Mouse (Mus musculus) retina, adult 2 months (tissue): Measurements from ENCODE around the gene Inava.

ENCODE experiments used
- DNase-seq: peaks from one replicate; pipeline ENCODE4 v3.0.0-alpha.2; 2012; ENCODE audit warnings: low read depth, low spot score

The Inava gene

DNA sequence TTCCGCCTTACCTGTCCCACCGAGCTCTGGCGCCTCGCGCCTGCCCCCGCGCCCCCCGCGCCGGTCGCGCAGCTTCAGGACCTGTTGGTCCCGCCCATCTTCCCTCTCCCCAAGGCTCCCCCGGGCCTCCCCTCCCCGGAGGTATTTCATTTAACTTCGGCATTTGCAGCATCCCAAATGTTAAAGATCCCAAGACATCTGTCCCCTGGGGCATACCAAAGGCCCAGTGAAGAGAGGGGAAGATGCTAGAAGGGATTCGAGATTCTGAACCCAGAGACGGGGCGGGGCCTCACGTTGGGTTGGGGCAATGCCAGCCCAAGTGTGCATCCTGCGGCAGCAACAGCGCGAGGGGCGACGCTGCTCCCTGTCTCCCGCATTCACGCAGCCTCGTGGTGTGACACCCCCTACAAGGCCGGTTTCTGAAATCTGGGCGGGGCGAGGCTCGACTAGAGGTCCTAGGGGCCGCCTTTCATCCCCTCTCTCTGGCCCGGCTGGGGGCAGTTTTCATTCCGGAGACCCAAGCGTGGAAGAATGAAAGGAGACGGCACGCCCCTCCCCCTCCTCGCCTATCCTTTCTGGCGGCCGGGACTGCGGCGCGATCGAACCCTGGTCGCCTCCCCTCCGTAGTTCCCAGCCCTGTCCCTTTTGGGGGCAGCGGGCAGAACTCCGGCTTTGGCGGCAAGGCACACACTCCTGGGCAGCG, at the start of gene Inava:
Gene Inava, minus strand, starts transcription at position 373 of the 703 bp plus-strand sequence.
- DNase-seq, result no peak

DNA sequence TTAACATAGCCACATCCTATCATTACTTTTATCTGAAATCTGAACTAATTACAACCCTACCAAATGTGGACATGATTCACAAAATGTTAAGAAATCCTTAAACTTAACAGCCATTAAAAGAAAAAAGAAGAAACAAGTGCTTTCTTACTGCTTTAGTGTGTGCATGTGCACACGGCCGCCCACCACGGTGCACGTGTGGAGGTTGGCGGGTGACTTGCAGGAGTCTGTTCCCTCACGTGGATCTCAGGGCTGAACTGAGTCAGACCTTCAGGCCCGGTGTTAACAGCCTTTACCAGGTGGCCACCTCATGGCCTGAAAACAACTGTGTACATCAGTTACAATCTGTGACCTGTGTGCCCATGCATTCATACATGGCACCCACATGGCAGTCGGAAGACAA, 43.3 kb upstream of the Inava start:
- no peak for DNase-seq

DNA sequence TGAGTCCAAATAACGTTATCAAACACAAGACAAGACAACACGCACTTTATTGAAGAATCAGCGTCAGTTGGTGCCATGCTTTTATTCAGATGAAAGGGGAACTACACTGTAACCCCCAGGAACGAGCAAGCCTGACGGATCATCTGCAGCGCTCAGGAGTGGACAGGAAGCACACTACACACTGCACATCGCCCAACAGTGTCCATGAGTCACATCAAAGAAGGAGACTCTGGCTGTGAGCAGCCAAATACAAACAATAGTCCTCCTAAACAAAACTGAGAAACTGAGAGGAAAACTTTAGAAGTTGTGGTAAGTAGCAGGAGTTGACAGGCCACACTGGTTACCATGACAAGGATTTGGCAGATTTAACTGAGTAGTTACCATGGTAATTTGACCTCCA, 34.2 kb upstream of the Inava start:
- DNase-seq, result no peak

DNA sequence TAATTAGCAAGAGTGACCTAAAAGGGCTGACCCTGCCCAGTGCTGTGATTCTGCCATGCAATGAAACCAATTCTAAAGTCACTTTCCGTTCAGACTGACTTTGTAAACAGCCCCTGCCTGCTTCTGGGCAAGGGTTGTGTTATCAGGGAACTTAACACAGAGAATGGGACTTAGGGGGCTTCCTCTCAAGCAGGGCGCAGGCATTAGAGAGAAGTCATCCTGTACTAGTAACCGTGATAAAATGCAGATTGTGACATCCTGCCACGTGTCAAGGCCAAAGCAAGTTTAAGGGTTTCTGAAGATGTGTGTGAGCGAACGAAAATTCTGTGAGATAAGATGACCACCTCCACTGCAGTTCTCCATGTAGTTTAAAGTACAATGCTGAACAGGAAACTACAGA, 32.1 kb upstream of the Inava start:
- no peak for DNase-seq

DNA sequence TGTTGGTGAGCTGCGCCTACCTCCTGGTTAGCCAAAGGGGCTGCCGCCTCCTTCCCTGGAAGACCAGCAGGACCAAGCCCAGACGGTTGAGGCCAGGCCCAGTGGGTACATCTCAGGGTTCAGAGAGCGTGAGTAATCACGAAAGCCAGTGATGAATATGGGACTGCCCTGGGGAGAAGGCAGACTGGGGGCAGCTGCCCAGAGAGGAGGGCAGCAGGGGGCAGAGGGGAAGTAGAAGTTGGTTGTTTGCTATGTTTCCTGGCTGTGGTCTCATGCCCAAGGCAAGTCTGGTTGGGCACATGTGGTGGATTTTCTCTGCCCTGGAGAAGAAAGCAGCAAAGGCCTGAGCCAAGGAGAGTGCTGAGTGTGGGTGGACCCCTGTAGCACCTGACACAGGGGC, 29.3 kb upstream of the Inava start:
- DNase-seq, result no peak

DNA sequence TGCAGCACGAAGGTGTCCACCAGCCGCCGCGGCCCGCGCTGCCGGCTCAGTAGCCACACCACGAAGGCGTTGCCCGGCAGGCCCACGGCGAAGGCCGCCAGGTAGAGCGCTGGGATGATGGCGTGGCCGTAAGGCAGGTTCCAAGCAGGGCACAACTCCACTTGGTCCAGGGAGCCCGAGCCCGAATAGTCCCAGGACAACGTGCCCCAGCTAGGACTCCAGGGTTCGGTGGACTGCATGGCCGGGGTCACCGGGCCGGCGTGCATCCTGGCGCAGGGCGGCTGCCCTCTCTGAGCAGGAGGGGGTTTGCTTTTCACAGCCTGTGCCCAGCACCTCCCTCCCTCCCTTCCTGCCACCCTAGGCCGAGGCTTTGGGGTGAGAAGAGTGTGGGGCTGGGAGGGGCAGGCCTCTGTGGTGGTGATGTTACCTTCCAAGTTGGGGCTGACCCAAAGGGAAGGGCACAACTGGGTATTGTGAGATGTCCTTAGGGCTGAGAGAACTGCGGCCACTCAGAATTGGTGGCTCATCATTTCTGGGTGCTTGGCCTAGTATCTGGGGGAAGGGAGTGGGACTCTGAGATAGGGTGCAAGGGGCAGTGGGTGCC, 26.7 kb upstream of the Inava start, which contains the start of gene Gpr25:
Gene Gpr25, minus strand, starts transcription at position 239 of the 604 bp plus-strand sequence.
- no peak for DNase-seq

DNA sequence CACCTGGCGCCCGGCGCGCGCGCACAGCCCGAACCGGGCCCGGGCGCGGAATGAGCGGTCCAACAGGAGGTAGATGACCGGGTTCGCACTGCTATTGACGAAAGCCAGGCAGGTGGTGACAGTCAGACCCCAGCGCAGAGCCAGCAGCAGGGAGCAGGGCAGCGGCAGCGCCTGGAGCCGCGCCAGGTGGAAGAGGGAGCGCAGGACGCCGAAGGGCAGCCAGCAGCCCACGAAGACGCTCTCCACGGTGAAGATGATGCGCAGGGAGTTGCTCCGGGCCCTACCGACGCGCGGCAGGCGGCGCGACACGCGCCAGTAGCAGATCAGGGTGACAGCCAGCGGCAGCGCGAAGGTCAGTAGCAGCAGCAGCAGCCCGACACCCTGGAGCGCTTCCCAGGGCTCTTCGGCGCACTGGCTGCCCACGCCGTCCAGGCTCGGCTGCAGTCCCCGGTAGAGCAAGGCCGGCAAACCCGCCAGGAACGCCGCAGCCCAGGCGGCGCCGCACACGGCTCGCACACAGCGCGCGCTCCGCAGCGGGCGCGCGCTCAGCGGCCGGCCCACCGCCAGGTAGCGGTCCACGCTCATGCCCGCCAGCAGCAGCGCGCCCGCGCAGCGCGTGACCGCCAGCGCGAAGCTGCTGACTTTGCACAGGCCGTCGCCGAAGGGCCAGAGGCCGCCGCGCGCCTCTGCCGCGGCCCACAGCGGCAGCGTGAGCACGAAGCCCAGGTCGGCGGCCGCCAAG, 26.0 kb upstream of the Inava start:
- DNase-seq, result no peak

DNA sequence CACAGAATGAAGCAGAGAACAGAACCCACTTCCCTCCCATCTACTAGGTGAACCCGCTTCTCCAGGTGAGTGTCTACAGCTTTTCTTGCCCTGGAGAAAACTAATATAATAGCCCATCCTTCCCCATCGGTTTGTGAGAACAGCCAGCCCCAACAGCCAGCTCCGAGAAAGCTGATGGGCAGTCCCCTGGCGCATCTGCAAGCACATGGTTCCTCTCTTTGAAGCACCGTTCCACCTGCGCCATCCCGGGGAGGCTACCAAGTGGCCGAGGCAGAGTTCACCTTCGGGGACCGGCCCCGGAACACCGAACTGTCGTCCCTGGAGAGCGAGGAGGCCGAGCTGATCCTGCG, 25.5 kb upstream of the Inava start:
- no peak for DNase-seq

DNA sequence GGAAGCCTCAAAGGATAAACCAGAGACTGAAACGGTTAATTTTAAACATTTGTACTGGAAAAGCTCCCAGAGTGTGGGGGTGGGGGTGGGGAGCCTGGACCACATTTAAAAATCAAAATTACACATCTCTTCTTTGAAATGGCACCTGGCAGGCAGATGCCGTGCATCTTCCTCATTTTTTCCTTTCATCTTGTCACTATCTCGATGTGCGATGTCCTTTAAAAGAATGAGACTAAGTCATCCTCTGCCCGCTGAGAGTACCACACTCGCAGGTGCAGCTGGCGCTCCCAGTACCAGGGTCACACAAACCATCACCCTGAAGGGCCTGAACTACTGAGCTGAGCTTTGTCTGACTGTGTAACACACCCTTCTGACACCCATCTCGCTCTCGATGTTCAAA, 24.4 kb upstream of the Inava start:
- DNase-seq, result no peak

DNA sequence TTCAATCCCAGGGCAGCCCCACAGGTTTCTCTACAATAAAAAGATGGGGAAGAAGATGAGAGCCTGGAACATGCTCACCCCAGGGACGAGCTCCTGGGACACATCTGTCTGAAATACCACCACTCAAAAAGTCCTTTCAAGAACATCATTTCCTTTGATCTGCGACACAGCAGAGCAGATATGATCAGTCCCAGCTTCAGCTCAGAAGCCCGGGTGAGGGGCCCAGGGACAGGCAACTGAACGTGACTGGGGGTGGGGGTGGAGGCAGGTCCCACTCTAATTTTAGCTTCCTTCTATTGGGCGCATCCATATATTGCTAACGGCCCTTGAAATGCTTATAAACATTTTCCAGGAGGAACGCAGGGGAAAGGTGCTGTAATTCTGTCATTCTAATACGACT, 21.6 kb upstream of the Inava start:
- no peak for DNase-seq

DNA sequence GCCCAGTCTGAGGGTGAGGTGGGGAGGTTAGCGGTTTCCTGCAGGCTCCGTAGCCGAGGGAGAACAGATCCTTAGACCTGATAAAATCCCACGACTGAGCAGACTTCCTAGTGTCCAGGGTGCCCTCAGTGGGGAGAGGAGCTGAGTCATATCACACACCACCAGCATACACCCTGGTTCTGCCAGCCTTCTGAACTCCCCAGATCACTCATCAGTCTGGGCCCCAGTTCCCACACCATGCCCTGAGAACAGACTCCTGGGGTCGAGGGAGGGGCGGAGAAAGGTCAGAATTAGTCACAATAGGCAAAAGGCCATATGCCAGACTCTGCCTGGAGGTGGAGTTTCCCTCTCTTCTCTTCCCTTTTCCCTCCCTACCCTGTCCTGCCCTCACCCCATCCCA, 21.1 kb upstream of the Inava start:
- DNase-seq, result no peak

DNA sequence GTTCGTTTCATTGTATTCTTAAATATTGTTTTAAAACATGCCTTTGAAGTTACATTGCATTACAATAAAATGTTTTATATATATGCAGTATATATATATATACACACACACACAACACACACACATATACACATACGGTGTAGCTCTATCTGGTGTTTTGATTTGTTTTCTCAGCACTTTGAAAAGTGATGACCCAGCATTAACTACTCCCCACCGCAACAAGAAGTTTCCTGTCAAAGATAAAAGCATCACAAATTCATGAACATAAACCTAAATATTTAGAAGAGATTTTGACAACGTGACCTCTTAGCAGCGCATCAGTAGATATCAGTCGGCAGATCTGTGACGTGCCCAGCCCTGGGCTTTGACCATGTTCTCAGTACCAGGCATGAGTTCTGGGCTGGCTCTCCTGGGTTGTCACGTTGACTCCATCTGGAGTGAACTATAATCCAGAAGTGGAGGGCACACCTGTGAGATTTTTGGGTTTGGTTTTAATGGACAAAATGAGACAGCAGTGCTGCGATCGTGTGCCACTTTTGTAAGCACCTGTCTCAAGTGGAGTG, 20.5 kb upstream of the Inava start:
- no peak for DNase-seq

DNA sequence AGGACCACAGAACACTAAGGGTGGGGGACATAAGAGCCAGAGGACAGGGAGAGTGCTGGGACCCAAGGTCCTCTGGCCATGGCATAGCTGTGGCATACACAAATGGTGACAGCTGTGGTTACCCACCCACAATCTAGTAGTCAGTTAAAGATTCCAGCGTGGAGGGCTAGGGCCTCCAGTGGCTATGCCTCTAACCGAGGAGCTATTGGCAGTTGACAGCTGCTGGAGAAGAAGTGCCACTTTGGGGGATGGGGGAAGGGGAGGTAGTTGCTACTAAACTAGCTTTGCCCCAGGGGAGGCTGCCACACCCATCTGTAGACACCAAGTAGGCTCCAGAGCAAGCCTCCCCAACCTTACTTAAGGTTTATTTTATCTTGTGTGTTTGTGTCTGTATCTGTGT, 19.4 kb upstream of the Inava start:
- DNase-seq, result no peak

DNA sequence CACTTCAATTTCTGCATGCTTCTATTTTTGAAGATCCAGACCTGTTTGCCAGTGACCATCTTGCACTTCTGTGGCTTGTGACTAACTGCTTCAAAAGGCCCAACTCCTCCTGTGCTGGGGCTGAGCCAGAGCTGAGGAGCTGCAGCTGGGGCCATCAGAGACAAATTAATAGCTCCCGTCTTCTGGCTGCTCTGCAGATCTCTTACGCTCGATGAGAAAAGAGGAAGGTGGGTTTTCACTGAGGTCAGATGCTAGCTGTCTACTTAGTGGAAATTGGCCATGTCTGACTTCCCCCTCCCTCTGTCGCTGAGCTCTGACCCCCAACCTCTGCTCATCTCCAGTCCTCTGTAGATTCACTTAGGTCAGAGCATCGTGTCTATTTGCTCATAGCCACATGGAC, 15.6 kb upstream of the Inava start:
- no peak for DNase-seq

DNA sequence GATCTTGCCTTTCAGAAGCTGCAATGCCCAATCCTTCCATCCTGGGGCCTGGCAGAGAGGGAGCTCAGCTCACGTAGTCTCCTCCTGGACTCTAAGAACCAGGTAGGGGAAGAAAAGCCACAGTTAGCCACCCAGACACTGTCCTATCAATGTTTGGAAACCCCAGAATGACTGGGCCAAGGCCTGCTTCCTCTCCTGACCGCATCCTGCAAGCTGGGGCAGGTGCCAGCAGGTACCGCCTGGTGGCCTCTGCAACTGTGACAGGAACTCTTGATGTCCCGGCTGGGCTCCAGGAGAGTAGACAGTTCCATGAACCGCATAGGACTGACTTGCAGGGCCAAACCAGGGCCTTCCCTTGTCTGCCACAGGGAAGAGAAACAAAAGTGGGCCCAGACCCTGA, 13.3 kb upstream of the Inava start:
- no peak for DNase-seq

DNA sequence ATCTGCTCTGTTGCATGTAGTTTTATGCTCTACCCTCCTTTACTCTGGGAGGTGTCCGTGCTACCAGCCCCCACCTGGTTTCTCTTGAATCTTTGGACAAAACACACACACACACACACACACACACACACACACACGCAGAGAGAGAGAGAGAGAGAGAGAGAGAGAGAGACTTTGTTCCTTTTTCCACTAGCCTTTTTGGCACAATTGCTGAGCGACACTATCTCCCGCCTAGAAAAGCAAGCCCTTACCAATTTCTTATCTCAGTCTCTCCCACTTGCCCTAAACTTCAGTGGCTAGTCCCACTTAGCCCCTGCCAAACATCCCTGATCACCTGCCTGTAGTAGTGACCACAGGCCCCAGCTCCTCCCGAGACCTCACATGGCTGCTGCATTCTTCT, 10.4 kb upstream of the Inava start:
- DNase-seq, result no peak

DNA sequence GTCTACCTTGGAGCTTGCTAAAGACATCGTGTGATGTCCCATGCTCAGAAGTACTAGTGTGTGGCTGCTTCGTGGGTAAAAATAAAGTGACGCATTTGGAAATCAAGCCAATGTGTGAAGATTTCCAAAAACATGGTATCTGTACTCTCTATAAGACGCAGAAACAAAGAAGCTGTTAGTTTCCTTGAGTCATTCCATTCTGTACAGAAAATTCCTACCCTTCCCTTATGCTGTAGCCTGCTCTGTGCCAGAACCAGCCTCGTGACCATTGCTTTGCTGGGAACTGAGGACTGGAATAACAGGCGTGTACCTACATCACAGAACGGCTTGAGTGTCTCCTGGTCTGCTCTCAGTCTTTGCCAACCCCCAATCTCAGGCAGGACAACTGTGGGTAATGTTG, 7.7 kb upstream of the Inava start:
- DNase-seq, result no peak

DNA sequence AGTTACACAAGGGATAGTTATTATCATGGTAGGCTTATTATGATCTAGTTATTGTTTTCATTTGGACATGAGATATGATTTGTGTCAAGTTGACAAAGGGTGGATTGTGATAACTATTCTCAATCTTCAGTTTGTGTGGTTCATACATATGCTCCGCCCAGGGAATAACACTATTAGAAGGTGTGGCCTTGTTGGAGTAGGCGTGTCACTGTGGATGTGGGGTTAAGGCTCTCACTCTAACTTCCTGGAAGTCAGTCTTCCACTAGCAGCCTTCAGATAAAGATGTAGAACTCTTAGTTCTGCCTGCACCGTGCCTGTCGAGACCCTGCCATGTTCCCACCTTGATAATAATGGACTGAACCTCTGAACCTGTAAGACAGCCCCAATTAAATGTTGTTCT, 4.4 kb upstream of the Inava start:
- no peak for DNase-seq

DNA sequence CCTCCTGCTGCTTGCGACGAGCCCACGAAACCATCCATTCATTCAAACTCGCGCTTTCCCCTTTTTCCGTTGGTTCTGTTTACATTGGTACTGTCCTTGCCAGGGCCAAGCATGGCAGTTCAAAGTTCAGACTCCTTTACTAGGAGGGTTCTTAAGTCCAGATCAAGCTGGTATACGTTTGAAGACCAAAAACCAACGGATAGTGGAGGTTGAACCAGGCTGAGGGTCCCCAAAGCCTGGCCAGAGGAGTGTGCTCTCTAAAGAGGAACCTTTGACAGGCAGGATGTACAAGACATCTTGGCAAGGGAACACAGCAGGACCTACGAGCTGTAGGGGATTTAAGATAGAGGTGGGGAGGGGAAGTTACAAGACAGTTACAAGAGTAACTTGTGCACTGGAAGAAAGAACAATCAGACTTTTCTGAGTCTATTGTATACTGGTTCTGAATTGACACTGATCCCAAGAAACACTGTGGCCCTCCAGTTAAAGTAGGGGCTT, 580 bp upstream of the Inava start:
- DNase-seq, result no peak

DNA sequence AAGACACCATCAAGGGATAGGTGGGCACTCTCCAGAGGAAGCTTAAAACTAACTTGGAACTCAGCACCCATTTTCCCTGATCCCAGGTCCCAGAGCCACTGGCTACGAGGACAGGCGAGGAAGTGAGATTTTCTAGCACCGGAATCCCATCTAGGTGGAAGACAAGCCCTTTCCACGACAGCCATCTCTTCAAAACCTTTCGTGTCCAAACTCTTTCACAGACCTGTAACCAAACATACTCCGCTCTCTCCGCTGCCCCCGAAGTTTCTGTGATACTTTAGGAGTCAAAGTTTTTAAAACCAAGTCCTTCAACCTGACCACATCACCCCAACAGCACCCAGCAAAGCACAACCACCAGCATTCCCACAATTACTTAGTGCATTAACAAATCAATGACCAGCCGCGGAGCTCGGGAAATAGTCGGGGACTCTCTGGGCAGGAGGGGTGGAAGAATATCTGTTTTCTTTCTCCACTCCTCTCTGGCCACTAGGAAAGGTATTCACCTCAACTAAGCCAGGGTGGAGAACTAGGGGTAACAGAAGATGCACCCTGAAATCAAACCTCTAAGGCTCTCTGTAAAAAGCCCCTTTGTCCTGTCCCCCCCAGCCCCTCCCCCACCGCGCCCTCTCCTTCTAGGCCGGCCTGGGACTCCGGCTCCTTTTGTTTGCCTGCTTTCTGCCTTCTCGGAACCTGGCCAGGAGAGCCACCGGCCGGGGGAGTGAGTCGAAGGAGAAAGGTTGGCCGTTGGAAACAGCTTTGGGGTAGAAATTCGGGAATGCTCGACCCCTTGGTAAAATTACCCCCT, 876 bp downstream of the Inava start:
- no peak for DNase-seq

DNA sequence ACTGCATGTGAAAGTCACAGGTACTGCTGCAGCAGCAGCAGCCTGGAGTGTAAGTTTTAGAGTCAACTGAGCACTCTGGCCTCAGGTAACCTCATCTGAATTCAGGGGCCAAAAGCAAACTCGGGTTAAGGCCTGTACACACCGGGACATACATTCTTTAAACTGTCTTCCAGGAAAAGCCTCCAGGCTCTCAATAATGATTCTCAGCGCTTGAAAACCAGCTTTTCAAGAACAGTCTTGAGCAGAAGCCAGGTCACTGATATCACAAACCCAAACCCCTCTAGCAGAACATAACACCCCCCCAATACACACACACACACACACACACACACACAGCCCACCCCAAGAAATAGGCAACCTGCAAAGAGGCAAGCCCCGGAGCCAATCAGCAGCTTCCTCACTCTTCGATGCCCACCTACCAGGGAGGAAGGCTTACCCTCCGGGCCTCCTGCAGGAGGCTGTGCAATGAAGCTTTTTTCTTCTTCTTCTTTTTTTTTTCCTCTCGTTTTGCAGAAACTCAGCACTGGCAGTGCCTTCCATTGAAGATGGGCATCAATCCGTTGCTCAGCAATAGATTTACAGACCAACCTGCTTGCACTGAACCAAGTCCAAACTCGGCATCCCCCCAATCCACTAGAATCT, 1.7 kb downstream of the Inava start:
- DNase-seq, result no peak
